Mouse (Mus musculus) liver, embryonic 16.5 days (tissue): ENCODE results near the gene Fam163b. TPM values are rescaled to one million over a fixed set of nuclear protein-coding genes. Genes with fewer than 3 reads are reported as not detected.

Experiments
- ATAC-seq: fragments of 200-750 bp; cut with Nextera tagmentation; 2 replicates; pipeline ENCODE4 v1.8.0; 2017; ENCODE audit warnings: low read depth, mild to moderate bottlenecking, moderate number of reproducible peaks, moderate library complexity
- H3K27ac ChIP-seq: fragments of 300-500 bp; sonication (generic); 2 replicates; pipeline ENCODE4 v1.5.1; 2014; ENCODE audit warnings: mild to moderate bottlenecking, low read length
- H3K27me3 ChIP-seq: fragments of 300-500 bp; sonication (generic); 2 replicates; pipeline ENCODE4 v1.6.1; 2014; ENCODE audit warnings: low read depth, low read length, mixed read lengths; ENCODE audit not compliant: control insufficient read depth, insufficient read depth
- H3K36me3 ChIP-seq: fragments of 300-500 bp; sonication (generic); 2 replicates; pipeline ENCODE4 v1.6.1; 2014; ENCODE audit warnings: mild to moderate bottlenecking; ENCODE audit not compliant: control insufficient read depth, insufficient read depth
- H3K4me1 ChIP-seq: fragments of 300-500 bp; sonication (generic); 2 replicates; pipeline ENCODE4 v1.6.1; 2014; ENCODE audit warnings: low read depth, low read length, mixed read lengths; ENCODE audit not compliant: control insufficient read depth
- H3K4me2 ChIP-seq: fragments of 300-500 bp; sonication (generic); 2 replicates; pipeline ENCODE4 v1.6.1; 2014; ENCODE audit warnings: low read depth, low read length, mixed read lengths
- H3K4me3 ChIP-seq: fragments of 300-500 bp; sonication (generic); 2 replicates; pipeline ENCODE4 v1.5.1; 2014; ENCODE audit warnings: low read depth, mild to moderate bottlenecking, low read length
- H3K9ac ChIP-seq: fragments of 300-500 bp; sonication (generic); 2 replicates; pipeline ENCODE4 v1.6.1; 2014; ENCODE audit warnings: low read depth, low read length
- H3K9me3 ChIP-seq: fragments of 300-500 bp; sonication (generic); replicated peaks from 2 replicates; pipeline ENCODE4 v1.6.1; 2016; ENCODE audit warnings: low read length; ENCODE audit not compliant: control insufficient read depth
- WGBS: fragments of 180-500 bp; shearing (Covaris S2); extraction: QIAGEN DNeasy Blood & Tissue Kit; methylation state at CpG from one replicate; pipeline ENCODE4 v1.1.7; 2014; ENCODE audit not compliant: insufficient replicate concordance; 5-methylcytosine and 5-hydroxymethylcytosine counted together
- polyA plus RNA-seq: library from polyadenylated mRNA; unstranded; fragments of >200 nt; fragmentation: Nextera tagmentation; extraction: Ambion mirVana; gene quantifications from 2 replicates; pipeline ENCODE4 v1.2.1, GENCODE M21; 2015

Fam163b gene
- polyA plus RNA-seq, 1 experiment from 2014 or later = not detected

DNA sequence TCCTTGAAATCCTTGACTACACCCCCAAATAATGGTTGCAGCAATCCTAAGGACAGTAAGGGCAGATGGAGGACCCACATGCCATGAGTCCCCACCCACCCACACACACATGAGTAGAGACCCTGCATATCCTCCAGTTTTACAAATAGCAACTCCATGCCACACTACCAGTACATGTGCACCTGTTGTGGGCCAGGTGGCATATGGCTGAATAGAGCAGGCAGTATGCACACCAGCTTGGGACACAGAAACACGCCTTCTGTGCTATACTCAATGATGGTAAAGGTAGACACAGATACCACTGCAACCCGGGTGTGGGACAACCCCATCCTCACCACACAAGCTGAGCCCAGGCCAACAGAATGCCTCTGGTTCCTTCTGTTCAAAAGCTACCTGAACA is 23.8 kb upstream of the Fam163b start:
- no peaks in the 10 kb centered on the region for H3K4me1 ChIP-seq
- 53% methylated on average over 2 of the region's 2 CpGs for WGBS
- no peak for ATAC-seq
- H3K9me3 ChIP-seq = no peaks in the 10 kb centered on the region
- H3K4me3 ChIP-seq = no peak overlapping the region
- no peaks in the 10 kb centered on the region for H3K27me3 ChIP-seq
- no peak overlapping the region for H3K4me2 ChIP-seq
- no peak overlapping the region for H3K9ac ChIP-seq
- no peaks in the 10 kb centered on the region for H3K36me3 ChIP-seq
- H3K27ac ChIP-seq = no peak overlapping the region

DNA sequence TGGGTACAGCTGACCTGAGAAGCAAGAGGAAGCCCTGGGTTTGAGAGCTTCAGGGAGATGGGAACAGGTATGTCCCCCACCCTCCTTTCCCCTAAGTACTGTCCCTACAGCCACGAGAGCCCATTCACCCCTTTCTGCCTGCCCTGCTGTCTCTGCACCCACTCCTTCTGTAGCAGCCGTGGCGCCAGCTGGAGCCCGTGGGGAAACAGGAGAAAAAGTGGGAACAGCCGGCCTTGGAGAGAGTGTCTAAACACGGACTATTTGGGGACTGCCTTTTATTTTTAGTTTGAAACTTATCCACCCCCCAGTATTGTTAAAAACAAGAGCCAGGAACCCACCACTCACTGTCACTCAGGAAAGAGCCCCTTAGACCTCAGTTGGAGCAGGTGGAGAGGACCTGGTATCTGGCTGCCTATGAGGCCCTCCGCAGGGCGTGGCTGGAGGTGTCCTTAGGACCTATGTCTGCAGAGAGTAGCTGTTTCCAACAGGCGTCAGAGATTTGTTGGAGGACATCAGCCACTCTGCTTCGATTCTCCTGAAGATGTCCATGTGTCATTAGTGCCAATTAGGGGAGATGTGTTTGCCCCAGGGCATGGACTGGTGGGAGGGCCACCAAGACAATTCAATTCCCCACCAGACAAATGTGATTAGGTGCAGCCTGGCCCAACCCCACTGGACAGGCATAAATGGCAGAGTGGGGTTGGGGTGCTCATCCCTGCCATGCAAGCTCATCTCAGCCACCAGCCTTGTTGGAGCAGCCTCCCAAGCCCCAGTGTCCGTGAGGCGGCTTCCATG is 22.7 kb upstream of the Fam163b start, which contains the start of gene Dbh:
Gene Dbh (plus strand): TSS at position 438 of the 795 bp plus-strand sequence.
- ATAC-seq = no peak
- no peaks in the 10 kb centered on the region for H3K36me3 ChIP-seq
- H3K4me3 ChIP-seq = no peak within 1 kb of the TSS
- no peak within 1 kb of the TSS for H3K9ac ChIP-seq
- no peaks in the 10 kb centered on the region for H3K4me1 ChIP-seq
- H3K27ac ChIP-seq = no peak within 1 kb of the TSS
- H3K9me3 ChIP-seq = no peaks in the 10 kb centered on the region
- WGBS = 60% methylated on average over 12 of the region's 12 CpGs
- no peaks in the 10 kb centered on the region for H3K27me3 ChIP-seq
- no peak within 1 kb of the TSS for H3K4me2 ChIP-seq

DNA sequence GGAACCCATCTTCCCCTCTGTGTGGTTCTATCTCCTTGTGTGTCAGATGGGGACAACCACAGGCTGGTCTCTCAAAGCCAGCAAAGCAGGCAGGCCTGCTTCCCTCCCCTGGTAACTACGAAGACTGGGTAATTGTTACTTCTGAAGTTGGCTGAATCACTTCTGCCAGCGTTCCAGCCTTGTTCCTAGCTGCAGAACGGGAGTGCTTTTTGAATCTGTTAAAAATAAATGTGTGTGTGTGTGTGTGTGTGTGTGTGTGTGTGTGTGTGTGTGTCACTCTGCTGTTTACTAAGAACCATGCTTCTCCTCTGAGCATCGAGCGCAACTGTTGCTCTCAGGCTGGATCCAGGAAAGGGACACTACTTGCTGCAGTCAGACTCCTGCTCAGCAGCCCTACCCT is 21.6 kb upstream of the Fam163b start:
- WGBS = 70% methylated on average over 5 of the region's 5 CpGs
- Histone ChIP-seq H3K27ac (no peak overlapping the region), H3K27me3 (no peaks in the 10 kb centered on the region), H3K4me1 (no peaks in the 10 kb centered on the region), H3K4me2 (no peak overlapping the region), H3K9me3 (no peaks in the 10 kb centered on the region), H3K36me3 (no peaks in the 10 kb centered on the region), H3K9ac (no peak overlapping the region), H3K4me3 (no peak overlapping the region)
- ATAC-seq = no peak

DNA sequence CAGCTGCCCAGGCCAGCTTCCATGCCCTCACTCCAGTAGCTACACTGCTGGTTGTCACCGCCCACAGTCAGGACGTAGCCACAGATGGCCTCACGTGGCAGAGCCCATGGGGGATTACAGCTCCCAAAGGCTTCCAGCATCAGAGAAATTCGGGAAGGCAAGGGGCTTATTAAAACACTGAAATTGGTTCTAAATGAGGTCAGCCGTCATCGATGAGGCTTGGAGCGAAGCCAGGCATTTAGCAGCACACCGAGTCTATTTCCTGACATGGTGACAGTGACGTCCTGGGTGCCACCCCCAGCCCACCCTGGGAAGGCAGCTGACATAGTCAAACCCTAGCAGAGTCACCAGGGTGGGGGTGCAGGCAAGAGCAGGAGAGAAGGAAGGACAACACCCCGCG is 20.4 kb upstream of the Fam163b start:
- H3K27ac ChIP-seq = no peak overlapping the region
- H3K27me3 ChIP-seq = no peaks in the 10 kb centered on the region
- H3K4me3 ChIP-seq = no peak overlapping the region
- no peaks in the 10 kb centered on the region for H3K4me1 ChIP-seq
- no peak overlapping the region for H3K9ac ChIP-seq
- WGBS = 64% methylated on average over 11 of the region's 11 CpGs
- no peaks in the 10 kb centered on the region for H3K9me3 ChIP-seq
- H3K4me2 ChIP-seq = no peak overlapping the region
- H3K36me3 ChIP-seq = no peaks in the 10 kb centered on the region
- no peak for ATAC-seq

DNA sequence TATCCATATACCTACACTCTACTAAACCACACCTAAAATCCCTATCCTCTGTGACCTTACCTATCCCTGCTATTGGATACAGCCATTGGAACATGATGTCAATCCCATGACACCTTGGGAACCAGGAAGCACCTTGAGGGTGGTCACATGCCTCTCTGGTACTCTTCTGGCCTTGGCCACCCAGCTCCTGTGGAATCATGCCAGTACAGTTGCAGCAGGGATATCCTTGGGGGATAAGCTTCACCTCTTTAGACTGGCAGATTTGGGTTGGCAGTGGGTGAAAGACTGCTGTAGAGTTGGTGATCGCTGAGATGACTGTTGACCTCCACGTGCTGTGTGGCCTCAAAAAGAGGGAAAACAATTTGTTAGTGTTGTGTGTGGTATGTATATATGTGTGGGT is 19.2 kb upstream of the Fam163b start:
- no peak for ATAC-seq
- Histone ChIP-seq H3K9ac (no peak overlapping the region), H3K9me3 (no peaks in the 10 kb centered on the region), H3K36me3 (no peaks in the 10 kb centered on the region), H3K27ac (no peak overlapping the region), H3K4me1 (no peaks in the 10 kb centered on the region), H3K4me3 (no peak overlapping the region), H3K27me3 (no peaks in the 10 kb centered on the region), H3K4me2 (no peak overlapping the region)
- WGBS = 64% methylated on average over 2 of the region's 2 CpGs

DNA sequence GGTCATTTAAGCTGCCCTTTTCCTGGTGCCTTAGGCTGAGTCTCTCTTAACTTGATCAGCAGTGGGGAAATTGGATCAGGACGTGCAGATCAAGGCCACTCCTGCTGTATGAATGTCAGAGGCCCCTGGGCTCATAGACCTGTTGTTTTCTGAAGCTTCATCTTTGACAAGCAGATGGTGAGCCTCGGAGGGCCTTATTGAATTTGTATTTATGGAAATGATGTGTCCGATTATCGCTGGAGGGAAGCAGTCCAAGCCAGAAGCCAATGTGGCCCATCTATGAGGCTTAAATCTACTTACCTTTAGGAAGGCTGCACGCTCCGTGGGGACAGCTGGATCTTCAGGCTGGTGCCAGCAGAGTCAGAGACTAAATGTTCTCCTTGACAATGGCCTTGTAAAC is 14.3 kb upstream of the Fam163b start:
- Histone ChIP-seq H3K36me3 (no peaks in the 10 kb centered on the region), H3K4me1 (no peaks in the 10 kb centered on the region), H3K9me3 (no peaks in the 10 kb centered on the region), H3K27ac (no peak overlapping the region), H3K27me3 (no peaks in the 10 kb centered on the region), H3K9ac (no peak overlapping the region), H3K4me3 (no peak overlapping the region), H3K4me2 (no peak overlapping the region)
- ATAC-seq = no peak
- 58% methylated on average over 6 of the region's 6 CpGs for WGBS

DNA sequence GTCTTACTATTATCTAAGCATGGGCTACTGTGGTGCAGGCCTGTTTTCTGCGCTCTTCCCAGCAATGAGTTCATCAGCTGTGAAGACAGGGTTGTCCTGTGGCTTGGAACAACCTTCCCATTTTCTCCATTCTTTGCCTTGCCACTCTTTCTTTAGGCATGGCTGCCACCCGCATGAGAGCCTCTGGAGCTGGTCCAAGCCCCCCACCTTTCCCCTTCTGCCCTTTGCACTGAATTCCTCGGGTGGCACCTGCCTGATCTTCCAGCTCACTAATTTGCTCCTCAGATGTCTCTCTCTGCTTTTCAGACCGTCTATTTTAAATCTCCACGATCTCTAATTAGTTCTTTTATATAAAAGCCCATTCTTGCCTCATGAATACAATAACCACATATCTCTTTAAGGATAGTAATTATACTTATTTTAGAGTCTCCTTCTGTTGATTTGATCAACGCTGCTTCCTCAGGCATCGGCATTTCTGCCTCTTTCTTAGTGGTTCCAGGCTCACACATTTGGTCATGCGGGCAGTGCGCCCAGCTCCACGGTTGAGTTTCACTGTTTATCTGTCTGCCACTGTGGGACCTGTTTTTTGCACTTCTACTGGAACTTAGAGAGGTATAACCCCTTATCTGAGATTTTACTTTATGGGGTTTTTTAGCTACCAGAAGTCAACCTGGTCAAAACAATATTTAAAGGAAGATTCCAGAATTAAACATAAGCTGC is 12.3 kb upstream of the Fam163b start:
- no peak overlapping the region for H3K27ac ChIP-seq
- no peak overlapping the region for H3K9ac ChIP-seq
- no peaks in the 10 kb centered on the region for H3K4me1 ChIP-seq
- no peak overlapping the region for H3K4me3 ChIP-seq
- WGBS = 61% methylated on average over 10 of the region's 10 CpGs
- ATAC-seq = no peak
- no peak overlapping the region for H3K4me2 ChIP-seq
- no peaks in the 10 kb centered on the region for H3K27me3 ChIP-seq
- no peaks in the 10 kb centered on the region for H3K9me3 ChIP-seq
- H3K36me3 ChIP-seq = no peaks in the 10 kb centered on the region

DNA sequence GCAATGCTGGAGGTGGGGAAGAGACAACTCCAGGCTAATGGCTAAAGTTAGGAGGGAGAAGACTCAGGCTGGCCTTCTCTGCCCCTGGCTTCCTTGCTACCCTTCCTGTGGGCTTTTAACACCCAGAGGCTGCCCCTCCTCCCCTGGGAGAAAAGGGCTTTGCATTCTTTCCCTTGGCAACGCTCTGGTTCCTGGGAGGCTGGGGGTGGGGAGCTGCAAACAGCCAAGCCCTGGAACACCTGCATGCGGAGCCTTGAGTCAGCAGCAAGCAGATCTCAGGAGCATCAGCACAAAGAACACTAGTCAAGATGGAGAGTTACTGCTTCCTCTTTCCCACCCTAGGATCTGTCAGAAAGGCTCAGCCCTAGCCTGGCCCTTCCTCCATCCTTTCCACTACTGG is 7.2 kb upstream of the Fam163b start:
- WGBS = 6% methylated on average over 2 of the region's 2 CpGs
- no peak overlapping the region for H3K4me3 ChIP-seq
- no peak overlapping the region for H3K27ac ChIP-seq
- no peak overlapping the region for H3K9ac ChIP-seq
- ATAC-seq = no peak
- H3K36me3 ChIP-seq = no peaks in the 10 kb centered on the region
- H3K4me2 ChIP-seq = no peak overlapping the region
- H3K4me1 ChIP-seq = no peaks in the 10 kb centered on the region
- H3K27me3 ChIP-seq = no peaks in the 10 kb centered on the region
- H3K9me3 ChIP-seq = no peaks in the 10 kb centered on the region

DNA sequence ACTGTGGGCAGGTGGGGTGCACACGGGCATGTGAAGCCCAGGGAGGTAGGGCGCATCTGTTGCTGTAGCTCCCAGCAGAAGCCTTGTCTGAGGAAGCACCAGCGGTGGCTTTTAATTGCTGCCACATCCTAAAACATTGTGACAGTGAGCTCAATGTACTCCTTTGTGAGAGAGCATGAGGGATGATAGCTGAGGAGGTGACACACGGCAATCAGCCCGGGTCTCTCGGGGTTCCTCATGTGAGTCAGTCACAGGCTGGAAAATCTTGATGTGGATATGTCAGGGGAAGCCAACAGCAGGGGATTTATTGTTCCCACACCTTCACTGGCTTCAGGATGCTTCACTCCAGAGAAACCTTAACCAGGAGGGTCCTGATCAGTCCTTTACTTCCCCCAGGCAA is 4.5 kb upstream of the Fam163b start:
- no peaks in the 10 kb centered on the region for H3K36me3 ChIP-seq
- WGBS = 59% methylated on average over 6 of the region's 6 CpGs
- no peak overlapping the region for H3K4me3 ChIP-seq
- H3K27ac ChIP-seq = no peak overlapping the region
- H3K27me3 ChIP-seq = peaks cover 9% of the 10 kb centered on the region
- ATAC-seq = no peak
- H3K9ac ChIP-seq = no peak overlapping the region
- H3K4me2 ChIP-seq = no peak overlapping the region
- no peaks in the 10 kb centered on the region for H3K9me3 ChIP-seq
- H3K4me1 ChIP-seq = no peaks in the 10 kb centered on the region
